Mouse (Mus musculus): Measurements from ENCODE around the gene Rere.

GRCm38 (mm10) chr4:150603366-150604061 is 322.1 kb downstream of the Rere start:
- no peak for TF ChIP-seq CTCF (IDR thresholded peaks at IDR 0.05; ENCODE audit: control insufficient read depth, insufficient read depth, low read length)
- TF ChIP-seq POLR2A (IDR thresholded peaks at IDR 0.05; ENCODE audit: borderline replicate concordance, control insufficient read depth, low read depth, low read length): no peak

All from bone marrow, adult 2 months (tissue).